Mouse (Mus musculus): ENCODE data around the gene Ptpn14.

- TF ChIP-seq CTCF (IDR thresholded peaks at IDR 0.05) (no peak), POLR2A (IDR thresholded peaks at IDR 0.05; ENCODE audit: insufficient read depth, low read depth, low read length) (no peak), EP300 (IDR thresholded peaks at IDR 0.05; ENCODE audit: insufficient read depth, low read depth, low read length) (no peak)
Observed at GRCm38 (mm10) chr1:189686025-189686424, 42.0 kb upstream of the Ptpn14 start.
